Mouse (Mus musculus) lung, embryonic 14.5 days (tissue): ENCODE measurements around the gene Ly6g5c. TPM values are rescaled to one million over a fixed set of nuclear protein-coding genes. Genes with fewer than 3 reads are reported as not detected.
A peak's percentile ranks its signal among the peaks of the same experiment; 100 is the strongest.

ENCODE experiments used
- ATAC-seq: fragments of 200-750 bp; cut with Nextera tagmentation; 2 replicates; pipeline ENCODE4 v1.8.0; 2017; ENCODE audit warnings: mild to moderate bottlenecking, moderate TSS enrichment, moderate library complexity; ENCODE audit not compliant: insufficient read depth
- DNase-seq: peaks from one replicate; pipeline ENCODE4 v3.0.0-alpha.2; 2015
- H3K27ac ChIP-seq: fragments of 300-500 bp; sonication (generic); 2 replicates; pipeline ENCODE4 v1.5.1; 2014; ENCODE audit warnings: low read depth, mild to moderate bottlenecking, moderate library complexity
- H3K27me3 ChIP-seq: fragments of 300-500 bp; sonication (generic); 2 replicates; pipeline ENCODE4 v1.6.1; 2014; ENCODE audit warnings: low read length, control low read depth; ENCODE audit not compliant: insufficient read depth
- H3K36me3 ChIP-seq: fragments of 300-500 bp; sonication (generic); 2 replicates; pipeline ENCODE4 v1.6.1; 2014; ENCODE audit warnings: control low read depth; ENCODE audit not compliant: insufficient read depth
- H3K4me1 ChIP-seq: fragments of 300-500 bp; sonication (generic); 2 replicates; pipeline ENCODE4 v1.6.1; 2014; ENCODE audit warnings: antibody characterized with exemption, control low read depth; ENCODE audit not compliant: insufficient read depth
- H3K4me2 ChIP-seq: fragments of 300-500 bp; sonication (generic); 2 replicates; pipeline ENCODE4 v1.6.1; 2014; ENCODE audit warnings: mild to moderate bottlenecking
- H3K4me3 ChIP-seq: fragments of 300-500 bp; sonication (generic); 2 replicates; pipeline ENCODE4 v1.5.1; 2014; ENCODE audit warnings: low read depth, low read length
- H3K9ac ChIP-seq: fragments of 300-500 bp; sonication (generic); 2 replicates; pipeline ENCODE4 v1.6.1; 2014
- H3K9me3 ChIP-seq: fragments of 300-500 bp; sonication (generic); 2 replicates; pipeline ENCODE4 v1.6.1; 2016; ENCODE audit warnings: low read depth, low read length, control low read depth
- CTCF ChIP-seq: IDR thresholded peaks from 2 replicates; pipeline ENCODE4 v1.5.1; 2016; ENCODE audit warnings: antibody characterized with exemption, low read depth
- WGBS: fragments of 180-500 bp; shearing (Covaris S2); extraction: QIAGEN DNeasy Blood & Tissue Kit; methylation state at CpG from one replicate; pipeline ENCODE4 v1.1.7; 2014; 5-methylcytosine and 5-hydroxymethylcytosine counted together
- polyA plus RNA-seq: library from polyadenylated mRNA; unstranded; fragments of >200 nt; fragmentation: Nextera tagmentation; extraction: Ambion mirVana; gene quantifications from 2 replicates; pipeline ENCODE4 v1.2.1, GENCODE M21; 2014

Gene Ly6g5c
- polyA plus RNA-seq, 1 experiment from 2014 or later: not detected

DNA sequence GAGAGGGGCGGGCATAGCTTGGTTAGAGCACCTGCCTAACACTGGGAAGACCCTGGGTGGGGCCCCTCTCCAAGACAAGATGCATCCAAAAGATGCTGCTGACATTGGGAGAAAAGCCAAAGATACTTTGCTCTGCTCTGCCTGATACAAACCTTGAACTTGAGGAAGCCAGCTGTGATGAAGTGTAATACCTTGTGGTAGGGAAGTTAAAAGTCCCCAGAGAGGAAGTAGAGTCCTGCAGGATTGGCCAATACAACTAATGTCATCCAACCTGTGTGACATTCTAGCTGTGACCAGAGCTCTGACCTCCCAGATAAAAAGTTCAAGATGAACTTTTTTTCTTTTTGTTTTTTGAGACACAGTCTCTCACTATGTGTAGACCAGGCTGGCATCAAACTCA, 17.0 kb downstream of the Ly6g5c start:
- peak overlapping the region; percentile 79; the same call in 1 of the 2 replicates for H3K4me2 ChIP-seq
- H3K4me3 ChIP-seq: peak overlapping the region; percentile 48; the same call in 1 of the 2 replicates
- no peaks in the 10 kb centered on the region for H3K9me3 ChIP-seq
- WGBS: 92% methylated on average over 1 of the region's 1 CpGs
- TF ChIP-seq CTCF: no peak
- ATAC-seq (no peak), DNase-seq (no peak)
- H3K27me3 ChIP-seq: no peaks in the 10 kb centered on the region
- H3K9ac ChIP-seq: peak overlapping the region; percentile 74
- H3K4me1 ChIP-seq: peaks cover 2% of the 10 kb centered on the region; the same call in 1 of the 2 replicates
- peaks cover 24% of the 10 kb centered on the region; the same call in 1 of the 2 replicates for H3K36me3 ChIP-seq
- H3K27ac ChIP-seq: 0 out of 2 replicates have a peak overlapping the region, but pooled peaks have one; percentile 64

DNA sequence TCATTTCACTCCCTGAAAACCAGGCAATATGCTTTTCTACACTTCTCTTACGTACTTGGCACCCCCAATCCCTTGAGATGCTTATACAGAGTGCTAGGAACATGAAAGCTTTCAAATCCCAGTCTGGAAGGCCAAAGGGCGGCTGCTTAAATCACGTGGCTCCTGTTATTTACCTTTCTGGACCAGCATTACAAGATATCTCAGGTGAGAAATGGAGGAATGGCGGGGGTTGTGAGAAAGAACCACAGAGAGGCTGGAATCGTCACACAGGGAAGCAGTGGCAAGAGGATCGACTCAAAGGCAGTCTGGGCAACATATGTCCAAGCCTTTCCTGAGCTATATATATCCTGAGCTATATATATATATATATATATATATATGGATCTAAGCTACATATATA, 17.5 kb downstream of the Ly6g5c start:
- DNase-seq (peak; percentile 10), ATAC-seq (no peak)
- 13% methylated on average over 6 of the region's 6 CpGs for WGBS

DNA sequence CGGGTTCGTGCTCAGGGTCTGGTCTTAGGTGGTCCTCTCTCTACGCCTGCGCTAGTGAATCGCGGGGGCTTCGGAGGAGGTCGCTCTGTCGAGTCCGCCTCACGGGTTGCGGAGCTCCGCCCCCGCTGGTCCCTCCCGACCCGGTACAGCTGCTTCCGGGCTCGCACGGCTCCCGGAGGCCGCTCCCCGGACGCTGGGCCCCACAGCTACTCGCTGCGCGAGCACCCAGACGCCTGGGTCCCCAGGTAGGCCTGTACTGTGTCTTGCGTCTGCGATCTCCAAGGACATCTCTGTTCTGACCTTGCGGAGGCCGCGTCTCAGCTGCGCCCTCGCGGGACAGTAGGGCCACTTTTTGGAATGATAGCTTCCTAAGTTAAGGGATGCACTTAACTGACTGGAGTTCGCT, 18.1 kb downstream of the Ly6g5c start, which contains the start of gene D17H6S53E:
TSS of gene D17H6S53E (plus strand) at position 168 of the 406 bp plus-strand sequence.
- H3K4me3 ChIP-seq: peak within 1 kb of the TSS; percentile 48
- under 1% methylated on average over 36 of the region's 36 CpGs for WGBS

More for the DNA sequence above, 17.5 kb downstream of the Ly6g5c start:
- Histone ChIP-seq H3K9ac (peak overlapping the region; percentile 74), H3K4me2 (peak overlapping the region; percentile 79), H3K9me3 (no peaks in the 10 kb centered on the region), H3K27me3 (no peaks in the 10 kb centered on the region), H3K4me1 (no peaks in the 10 kb centered on the region; the same call in 1 of the 2 replicates), H3K36me3 (peaks cover 27% of the 10 kb centered on the region; the same call in 1 of the 2 replicates), H3K4me3 (peak overlapping the region; percentile 48), H3K27ac (peak overlapping the region; percentile 64; the same call in 1 of the 2 replicates)
- TF ChIP-seq CTCF: no peak

DNA sequence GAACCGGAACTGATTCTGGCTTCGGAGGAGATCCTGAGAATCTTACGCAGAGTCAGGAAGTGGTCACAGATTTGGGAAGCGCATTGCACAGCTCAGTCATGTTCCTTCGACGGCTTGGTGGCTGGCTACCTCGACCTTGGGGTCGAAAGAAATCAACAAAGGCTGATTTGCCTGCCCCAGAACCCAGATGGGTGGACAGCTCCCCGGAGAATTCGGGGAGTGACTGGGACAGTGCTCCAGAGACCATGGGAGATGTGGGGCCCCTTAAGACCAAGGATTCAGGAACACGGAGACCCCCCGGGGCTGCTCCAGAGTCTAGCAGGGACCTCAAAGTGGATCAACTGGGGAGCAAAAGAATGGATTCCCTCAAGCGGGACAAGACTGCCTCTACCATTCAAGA, 18.9 kb downstream of the Ly6g5c start:
- DNase-seq: no peak
- H3K36me3 ChIP-seq: peaks cover 27% of the 10 kb centered on the region; the same call in 1 of the 2 replicates
- H3K4me2 ChIP-seq: peak overlapping the region; percentile 79
- H3K27ac ChIP-seq: no peak overlapping the region
- no peaks in the 10 kb centered on the region for H3K27me3 ChIP-seq
- no peaks in the 10 kb centered on the region for H3K9me3 ChIP-seq
- no peak for ATAC-seq
- H3K9ac ChIP-seq: peak overlapping the region; percentile 74
- TF ChIP-seq CTCF: no peak
- WGBS: 52% methylated on average over 13 of the region's 13 CpGs
- H3K4me3 ChIP-seq: peak overlapping the region; percentile 48
- no peaks in the 10 kb centered on the region; the same call in 1 of the 2 replicates for H3K4me1 ChIP-seq

More for the DNA sequence above, 18.1 kb downstream of the Ly6g5c start, which contains the start of gene D17H6S53E:
- TF ChIP-seq CTCF: no peak
- no peaks in the 10 kb centered on the region; the same call in 1 of the 2 replicates for H3K4me1 ChIP-seq
- no peaks in the 10 kb centered on the region for H3K9me3 ChIP-seq
- H3K4me2 ChIP-seq: peak within 1 kb of the TSS; percentile 79
- H3K27me3 ChIP-seq: no peaks in the 10 kb centered on the region
- H3K27ac ChIP-seq: peak within 1 kb of the TSS; percentile 64
- peaks cover 27% of the 10 kb centered on the region; the same call in 1 of the 2 replicates for H3K36me3 ChIP-seq
- peak; percentile 58 for ATAC-seq
- peak within 1 kb of the TSS; percentile 74 for H3K9ac ChIP-seq
- DNase-seq: peak; percentile 87

DNA sequence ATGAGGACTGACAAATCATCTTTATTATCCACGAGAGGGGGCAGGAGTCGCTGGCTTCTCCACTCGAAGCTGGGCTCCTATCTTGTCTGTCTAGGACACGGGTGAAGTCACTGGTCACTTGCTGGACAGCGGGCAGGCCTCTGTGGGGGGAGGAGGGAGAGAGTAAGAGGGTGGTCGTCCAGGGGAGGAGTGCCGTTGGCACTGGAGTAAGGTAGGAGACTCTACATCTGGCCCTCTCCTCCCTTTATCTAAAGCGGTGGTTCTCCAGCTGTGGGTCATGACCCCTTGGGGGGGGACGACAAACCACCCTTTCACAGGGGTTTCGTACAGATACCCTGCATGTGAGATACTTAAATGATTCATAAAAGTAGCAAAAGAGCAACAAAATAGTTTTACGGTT, 20.9 kb downstream of the Ly6g5c start:
- no peak for TF ChIP-seq CTCF
- 52% methylated on average over 11 of the region's 11 CpGs for WGBS
- DNase-seq: no peak
- no peaks in the 10 kb centered on the region for H3K9me3 ChIP-seq
- H3K36me3 ChIP-seq: peaks cover 21% of the 10 kb centered on the region; the same call in 1 of the 2 replicates
- no peak overlapping the region for H3K9ac ChIP-seq
- no peak overlapping the region for H3K4me3 ChIP-seq
- no peak for ATAC-seq
- H3K27me3 ChIP-seq: no peaks in the 10 kb centered on the region
- H3K4me2 ChIP-seq: no peak overlapping the region
- no peak overlapping the region for H3K27ac ChIP-seq
- no peaks in the 10 kb centered on the region; the same call in 1 of the 2 replicates for H3K4me1 ChIP-seq

DNA sequence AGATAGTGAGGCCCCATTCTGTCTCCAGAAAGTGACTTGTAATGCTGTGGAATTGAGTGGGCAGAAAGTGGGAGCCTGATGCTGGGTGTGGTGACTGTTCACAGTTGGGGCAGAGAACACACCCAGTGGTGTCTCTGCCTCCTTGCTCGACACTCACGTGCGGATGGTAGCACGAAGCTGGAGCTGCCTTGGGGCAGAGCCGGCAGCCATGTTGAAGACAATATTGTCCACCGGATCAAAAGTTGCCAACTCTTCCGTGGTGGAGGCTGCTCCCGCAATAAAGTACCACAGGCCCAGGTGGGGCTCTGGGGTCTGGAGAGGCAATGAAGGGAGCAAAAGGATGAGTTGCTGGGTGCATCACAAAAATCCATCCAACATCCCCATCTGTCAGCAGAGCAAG, 23.0 kb downstream of the Ly6g5c start:
- Histone ChIP-seq H3K4me3 (no peak overlapping the region), H3K9ac (no peak overlapping the region), H3K27me3 (no peaks in the 10 kb centered on the region), H3K4me2 (no peak overlapping the region), H3K36me3 (0 out of 2 replicates have a peak, but pooled peaks cover 15% of the 10 kb centered on the region), H3K4me1 (no peaks in the 10 kb centered on the region; the same call in 1 of the 2 replicates), H3K27ac (no peak overlapping the region), H3K9me3 (no peaks in the 10 kb centered on the region)
- 86% methylated on average over 8 of the region's 8 CpGs for WGBS
- ATAC-seq (no peak), DNase-seq (no peak)
- TF ChIP-seq CTCF: no peak

DNA sequence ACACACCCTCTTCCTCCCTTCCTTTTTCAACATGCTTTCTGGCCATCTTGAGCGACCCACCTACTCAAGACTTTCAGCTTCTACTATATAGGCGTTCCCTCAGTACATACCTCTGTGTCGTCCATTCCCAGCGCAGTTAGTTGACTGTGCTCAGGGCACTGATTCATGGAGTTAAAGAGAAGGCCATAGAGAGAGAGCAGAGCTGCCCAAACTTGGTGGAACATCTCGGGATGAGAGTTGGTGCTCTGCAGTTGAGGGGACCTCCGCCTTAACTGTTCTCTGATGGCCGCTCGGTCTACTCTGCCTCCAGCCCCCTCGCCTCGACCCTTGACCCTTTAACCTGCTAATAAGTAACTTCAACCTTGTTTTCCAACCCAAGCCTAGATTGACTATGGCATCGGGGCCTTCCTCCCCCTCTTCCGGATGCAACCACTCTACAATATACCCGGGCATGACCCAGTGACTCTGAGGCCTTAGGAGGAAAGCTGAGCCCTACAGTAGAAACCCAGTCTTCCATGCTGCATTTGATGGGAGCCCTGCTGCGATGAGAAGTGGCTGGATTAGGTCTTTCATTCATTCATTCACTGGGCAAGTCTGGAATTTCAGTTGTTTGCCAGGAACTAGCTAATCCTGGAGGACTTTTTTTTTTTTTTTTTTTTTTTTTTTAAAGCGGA, 23.6 kb downstream of the Ly6g5c start, which contains the start of gene Apom:
TSS of gene Apom (minus strand) at position 551 of the 674 bp plus-strand sequence.
- no peak within 1 kb of the TSS for H3K4me2 ChIP-seq
- peaks cover under 1% of the 10 kb centered on the region; the same call in 1 of the 2 replicates for H3K4me1 ChIP-seq
- H3K36me3 ChIP-seq: 0 out of 2 replicates have a peak, but pooled peaks cover 15% of the 10 kb centered on the region
- ATAC-seq (no peak), DNase-seq (no peak)
- H3K27me3 ChIP-seq: no peaks in the 10 kb centered on the region
- TF ChIP-seq CTCF: no peak
- no peak within 1 kb of the TSS for H3K4me3 ChIP-seq
- no peak within 1 kb of the TSS for H3K27ac ChIP-seq
- no peaks in the 10 kb centered on the region for H3K9me3 ChIP-seq
- WGBS: 74% methylated on average over 15 of the region's 15 CpGs
- no peak within 1 kb of the TSS for H3K9ac ChIP-seq
